Mouse (Mus musculus) olfactory bulb, adult 2 months (tissue): Measurements from ENCODE around the gene Palm. TPM values are rescaled to one million over a fixed set of nuclear protein-coding genes. Genes with fewer than 3 reads are reported as not detected.

Source experiments
- H3K27ac ChIP-seq: fragments of 200-500 bp; 2 replicates; pipeline ENCODE4 v1.5.1; 2012; ENCODE audit warnings: low read depth, low read length; ENCODE audit not compliant: insufficient read depth
- H3K4me1 ChIP-seq: fragments of 200-500 bp; 2 replicates; pipeline ENCODE4 v1.6.1; 2012; ENCODE audit warnings: low read length; ENCODE audit not compliant: control insufficient read depth, insufficient read depth
- H3K4me3 ChIP-seq: fragments of 200-500 bp; 2 replicates; pipeline ENCODE4 v1.5.1; 2012; ENCODE audit warnings: mild to moderate bottlenecking, low read depth, low read length, moderate library complexity; ENCODE audit not compliant: insufficient read depth
- CTCF ChIP-seq: fragments of 200-500 bp; IDR thresholded peaks from 2 replicates; pipeline ENCODE4 v1.5.1; 2012; ENCODE audit warnings: low read depth, mild to moderate bottlenecking, low read length, moderate library complexity; ENCODE audit not compliant: insufficient read depth
- POLR2A ChIP-seq: fragments of 200-500 bp; IDR thresholded peaks from 2 replicates; pipeline ENCODE4 v1.6.1; 2012; ENCODE audit warnings: mild to moderate bottlenecking, low read depth, low read length, moderate library complexity; ENCODE audit not compliant: insufficient read depth
- WGBS: fragments of 180-500 bp; shearing (Covaris S2); methylation state at CpG from one replicate; pipeline ENCODE4 v1.1.7; 2018; 5-methylcytosine and 5-hydroxymethylcytosine counted together
- polyA plus RNA-seq: library from polyadenylated mRNA; stranded (reverse); fragments of >200 nt; gene quantifications from 2 replicates; pipeline ENCODE4 v1.2.4, GENCODE M21; 2012; ENCODE audit warnings: low replicate concordance; ENCODE audit not compliant: missing spikeins, insufficient read depth, insufficient read length

Palm gene
- polyA plus RNA-seq, 1 experiment = not detected

- H3K4me3 ChIP-seq = peak overlapping the region; percentile 56
- no peak for TF ChIP-seq POLR2A
- TF ChIP-seq CTCF = no peak
- WGBS = 39% methylated on average over 21 of the region's 21 CpGs
- H3K27ac ChIP-seq = no peak overlapping the region
- H3K4me1 ChIP-seq = peaks cover 28% of the 10 kb centered on the region
These were observed 12.2 kb upstream of the Palm start for GRCm38 (mm10) chr10:79781139-79781538.

- Histone ChIP-seq H3K4me1 (peaks cover 28% of the 10 kb centered on the region), H3K4me3 (no peak overlapping the region), H3K27ac (no peak overlapping the region)
- TF ChIP-seq CTCF (no peak), POLR2A (no peak)
- 45% methylated on average over 5 of the region's 5 CpGs for WGBS
These were observed 11.4 kb upstream of the Palm start for GRCm38 (mm10) chr10:79781956-79782355.

- H3K4me1 ChIP-seq = peaks cover 25% of the 10 kb centered on the region
- TF ChIP-seq POLR2A (no peak), CTCF (no peak)
- 65% methylated on average over 7 of the region's 7 CpGs for WGBS
- no peak overlapping the region for H3K27ac ChIP-seq
- H3K4me3 ChIP-seq = no peak overlapping the region
These were observed 10.3 kb upstream of the Palm start for GRCm38 (mm10) chr10:79783050-79783449.

GRCm38 (mm10) chr10:79783920-79784800 is 9.2 kb upstream of the Palm start:
- Histone ChIP-seq H3K4me1 (peaks cover 23% of the 10 kb centered on the region), H3K4me3 (no peak overlapping the region), H3K27ac (no peak overlapping the region)
- 49% methylated on average over 27 of the region's 27 CpGs for WGBS
- TF ChIP-seq CTCF = no peak
- no peak for TF ChIP-seq POLR2A

- no peak overlapping the region for H3K27ac ChIP-seq
- peaks cover 12% of the 10 kb centered on the region for H3K4me1 ChIP-seq
- 0 out of 2 replicates have a peak, but pooled peaks have one; percentile 12 for TF ChIP-seq CTCF
- no peak for TF ChIP-seq POLR2A
- H3K4me3 ChIP-seq = no peak overlapping the region
- WGBS = 32% methylated on average over 7 of the region's 7 CpGs
These were observed 4.8 kb upstream of the Palm start for GRCm38 (mm10) chr10:79788386-79789158.

DNA sequence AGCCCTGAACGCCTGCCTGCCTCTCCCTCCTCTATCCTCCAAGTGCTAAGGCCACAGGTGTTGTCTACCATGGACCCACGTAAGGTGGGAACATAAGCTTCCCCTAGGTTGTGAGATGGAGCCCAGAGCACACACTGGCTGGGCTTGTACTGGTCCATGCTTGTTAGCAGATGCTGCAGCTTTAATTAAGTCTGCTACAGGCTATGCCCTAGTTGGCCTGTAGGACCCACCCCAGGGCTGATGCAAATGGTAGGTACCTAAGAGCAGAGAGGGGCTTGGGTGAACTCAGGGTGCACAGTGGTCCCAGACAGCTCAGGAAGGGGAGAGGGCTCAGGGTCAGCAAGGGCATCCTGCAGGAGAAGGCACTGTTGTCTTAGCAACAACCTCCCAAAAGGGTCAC is 3.8 kb upstream of the Palm start:
- WGBS = 68% methylated on average over 2 of the region's 2 CpGs
- TF ChIP-seq POLR2A (no peak), CTCF (no peak)
- no peak overlapping the region for H3K4me3 ChIP-seq
- peaks cover 9% of the 10 kb centered on the region for H3K4me1 ChIP-seq
- H3K27ac ChIP-seq = no peak overlapping the region

DNA sequence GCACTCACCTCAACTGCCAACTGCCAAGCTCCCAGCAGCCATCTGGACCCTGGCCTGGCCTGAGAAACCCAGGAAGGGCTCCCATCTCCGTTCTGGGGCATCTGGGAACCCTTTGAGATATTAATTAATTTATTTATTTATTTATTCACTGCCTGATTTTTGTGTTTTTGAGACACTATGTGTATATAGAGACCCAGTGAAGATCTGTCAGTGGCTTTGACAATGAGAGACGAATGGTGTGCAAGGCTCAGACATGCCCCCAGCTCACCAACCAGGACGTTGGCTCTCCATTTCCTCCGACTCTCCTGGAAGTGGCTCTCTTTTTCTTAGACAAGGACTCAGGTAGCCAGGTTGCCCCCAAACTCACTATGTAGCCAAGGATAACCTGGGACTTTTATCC is 2.5 kb upstream of the Palm start, which contains the start of gene Prss57:
Prss57 (minus strand) TSS at position 101 of the 400 bp plus-strand sequence.
- no peak for TF ChIP-seq CTCF
- no peak for TF ChIP-seq POLR2A
- 94% methylated on average over 4 of the region's 4 CpGs for WGBS
- no peak within 1 kb of the TSS for H3K27ac ChIP-seq
- peaks cover 18% of the 10 kb centered on the region for H3K4me1 ChIP-seq
- H3K4me3 ChIP-seq = no peak within 1 kb of the TSS

GRCm38 (mm10) chr10:79792339-79793040 is 882 bp upstream of the Palm start:
- TF ChIP-seq POLR2A (no peak), CTCF (no peak)
- H3K4me3 ChIP-seq = peak overlapping the region; percentile 90; the same call in 1 of the 2 replicates
- WGBS = 81% methylated on average over 5 of the region's 5 CpGs
- peaks cover 29% of the 10 kb centered on the region for H3K4me1 ChIP-seq
- peak overlapping the region; percentile 72 for H3K27ac ChIP-seq
